Mouse (Mus musculus): ENCODE results near the gene Gm7903.
"Not testable (repeated sequence)": the region's sequence is repeated elsewhere in the genome, so short reads cannot be mapped to it uniquely, and the experiment has no call there.

- TF ChIP-seq CTCF, POLR2A (IDR thresholded peaks at IDR 0.05; ENCODE audit: extremely low read depth, insufficient read depth, low read length): not testable (repeated sequence)
Observed at GRCm38 (mm10) chrX:135433535-135433934, at the start of gene Gm7903.
